Mouse (Mus musculus) T-cell, adult 2 months (primary cell): ENCODE results near the gene Doc2b.

ENCODE experiments used
- DNase-seq: peaks from one replicate; pipeline ENCODE4 v3.0.0; 2022; ENCODE audit warnings: low spot score

Gene Doc2b

GRCm38 (mm10) chr11:75793351-75793750 lies 2.5 kb downstream of the Doc2b start:
- DNase-seq, result no peak

GRCm38 (mm10) chr11:75792535-75792934 lies 3.3 kb downstream of the Doc2b start:
- no peak for DNase-seq

- no peak for DNase-seq
Measured at GRCm38 (mm10) chr11:75785897-75786296, 10.0 kb downstream of the Doc2b start.

GRCm38 (mm10) chr11:75783799-75784198 lies 12.1 kb downstream of the Doc2b start:
- no peak for DNase-seq

GRCm38 (mm10) chr11:75781919-75782318 lies 13.9 kb downstream of the Doc2b start:
- DNase-seq, result peak; percentile 67

- no peak for DNase-seq
Measured at GRCm38 (mm10) chr11:75775919-75776318, 19.9 kb downstream of the Doc2b start.

GRCm38 (mm10) chr11:75772562-75772961 lies 23.3 kb downstream of the Doc2b start:
- no peak for DNase-seq

- peak; percentile 82 for DNase-seq
Measured at GRCm38 (mm10) chr11:75769206-75769605, 26.6 kb downstream of the Doc2b start.

GRCm38 (mm10) chr11:75768091-75768989 lies 27.5 kb downstream of the Doc2b start:
- no peak for DNase-seq

GRCm38 (mm10) chr11:75767014-75767413 lies 28.8 kb downstream of the Doc2b start:
- DNase-seq, result no peak

GRCm38 (mm10) chr11:75765161-75765560 lies 30.7 kb downstream of the Doc2b start:
- DNase-seq, result no peak

GRCm38 (mm10) chr11:75764521-75765023 lies 31.3 kb downstream of the Doc2b start:
- no peak for DNase-seq

- DNase-seq, result no peak
Measured at GRCm38 (mm10) chr11:75762708-75763107, 33.1 kb downstream of the Doc2b start.

GRCm38 (mm10) chr11:75760785-75761184 lies 35.1 kb downstream of the Doc2b start:
- no peak for DNase-seq

- no peak for DNase-seq
Measured at GRCm38 (mm10) chr11:75758553-75758952, 37.3 kb downstream of the Doc2b start.

- DNase-seq, result peak; percentile 69
Measured at GRCm38 (mm10) chr11:75756687-75757086, 39.2 kb downstream of the Doc2b start.

- DNase-seq, result no peak
Measured at GRCm38 (mm10) chr11:75751082-75751481, 44.8 kb downstream of the Doc2b start.

GRCm38 (mm10) chr11:75750537-75750936 lies 45.3 kb downstream of the Doc2b start:
- DNase-seq, result no peak

GRCm38 (mm10) chr11:75744761-75745160 lies 51.1 kb downstream of the Doc2b start:
- no peak for DNase-seq

GRCm38 (mm10) chr11:75741615-75742014 lies 54.2 kb downstream of the Doc2b start:
- DNase-seq, result no peak

GRCm38 (mm10) chr11:75740204-75740603 lies 55.6 kb downstream of the Doc2b start:
- no peak for DNase-seq

- no peak for DNase-seq
Measured at GRCm38 (mm10) chr11:75738477-75738821, 57.4 kb downstream of the Doc2b start.

- no peak for DNase-seq
Measured at GRCm38 (mm10) chr11:75737806-75738476, 57.9 kb downstream of the Doc2b start.
